Mouse (Mus musculus) monocyte, adult 2 months (primary cell): ENCODE data around the gene Dock6.
"Not testable (repeated sequence)": the region's sequence is repeated elsewhere in the genome, so short reads cannot be mapped to it uniquely, and the experiment has no call there.

Source experiments
- DNase-seq, 2 experiments: peaks; one replicate each; pipeline ENCODE4 v3.0.0; 2022; ENCODE audit warnings: low spot score in 2 of 2, low read depth in 1 of 2

The Dock6 gene

GRCm38 (mm10) chr9:21816716-21817305 is 35.6 kb downstream of the Dock6 start:
- DNase-seq = no peak

DNA sequence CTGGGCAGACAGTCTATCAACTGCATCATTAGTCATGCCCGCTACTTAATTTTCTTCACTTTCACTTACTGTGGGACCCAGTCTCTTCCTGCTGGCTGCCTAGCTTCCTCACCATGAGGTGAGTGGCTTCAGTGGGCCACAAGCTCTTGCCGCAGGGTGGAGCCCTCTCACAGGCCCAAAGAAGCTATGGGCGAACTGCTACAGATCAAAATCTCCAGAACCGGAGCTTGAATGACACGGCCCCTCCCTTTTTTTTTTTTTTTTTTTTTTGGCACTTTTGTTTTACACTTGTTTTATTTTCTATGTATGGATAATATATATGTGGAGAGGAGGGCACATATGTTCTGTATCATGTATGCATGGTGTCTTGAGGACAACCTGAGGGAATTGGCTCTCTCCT is 41.3 kb downstream of the Dock6 start:
- no peak for DNase-seq

DNA sequence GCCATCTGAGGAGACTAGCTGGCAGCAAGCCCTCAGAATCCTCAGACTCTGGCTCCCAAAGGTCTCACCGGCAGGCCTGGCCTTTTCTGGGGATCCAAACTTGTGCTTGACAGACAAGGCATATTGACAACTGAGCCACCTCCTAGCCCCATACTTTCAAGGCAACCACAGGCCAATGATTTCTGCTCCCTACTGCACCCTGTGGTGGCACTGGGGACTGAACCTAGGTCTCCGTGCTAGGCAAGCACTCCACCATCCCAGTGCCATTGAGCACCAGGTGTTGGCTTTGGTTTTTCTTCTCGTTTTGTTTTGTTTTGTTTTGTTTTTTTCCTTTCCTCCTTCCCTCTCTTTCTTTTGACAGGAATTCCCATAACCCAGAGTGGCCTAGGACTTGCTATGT is 43.9 kb downstream of the Dock6 start:
- no peak for DNase-seq

DNA sequence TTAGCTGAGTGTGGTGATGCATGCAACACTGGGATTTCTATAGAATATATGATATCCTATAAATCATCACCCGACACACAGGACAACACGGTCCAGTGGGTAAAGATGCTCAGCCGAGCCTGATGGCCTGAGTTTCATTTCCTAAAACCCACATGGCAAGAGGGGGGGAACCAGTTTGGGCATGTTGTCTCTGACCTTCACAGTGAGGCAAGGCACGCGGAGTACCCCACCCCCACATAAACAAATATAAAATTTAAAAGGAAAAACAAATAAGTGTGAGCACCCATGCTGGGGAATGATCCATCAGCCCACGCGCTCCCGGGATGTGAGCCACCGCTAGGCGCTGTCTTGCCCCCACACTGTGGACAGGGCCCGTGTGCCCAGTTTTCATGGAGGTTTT is 45.5 kb downstream of the Dock6 start:
- no peak for DNase-seq

DNA sequence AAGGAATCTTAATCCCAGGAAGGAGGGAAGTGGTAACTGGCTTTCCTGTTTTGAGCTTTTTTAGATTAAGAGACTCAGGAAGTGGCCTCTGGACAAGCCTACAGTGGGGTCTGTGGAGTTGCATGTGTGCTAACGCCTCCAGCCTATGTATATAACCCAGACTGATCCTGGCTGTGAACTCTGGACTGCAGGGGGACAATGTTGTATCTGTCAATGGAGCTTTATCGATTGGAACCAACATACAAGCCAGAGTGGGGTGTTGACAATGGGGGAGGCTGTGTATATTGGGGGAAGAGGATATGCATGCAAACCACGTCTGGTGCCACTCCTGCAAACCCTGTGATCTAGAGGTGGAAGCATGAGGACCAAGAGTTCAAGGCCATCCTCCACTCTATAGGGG is 46.1 kb downstream of the Dock6 start:
- no peak for DNase-seq

DNA sequence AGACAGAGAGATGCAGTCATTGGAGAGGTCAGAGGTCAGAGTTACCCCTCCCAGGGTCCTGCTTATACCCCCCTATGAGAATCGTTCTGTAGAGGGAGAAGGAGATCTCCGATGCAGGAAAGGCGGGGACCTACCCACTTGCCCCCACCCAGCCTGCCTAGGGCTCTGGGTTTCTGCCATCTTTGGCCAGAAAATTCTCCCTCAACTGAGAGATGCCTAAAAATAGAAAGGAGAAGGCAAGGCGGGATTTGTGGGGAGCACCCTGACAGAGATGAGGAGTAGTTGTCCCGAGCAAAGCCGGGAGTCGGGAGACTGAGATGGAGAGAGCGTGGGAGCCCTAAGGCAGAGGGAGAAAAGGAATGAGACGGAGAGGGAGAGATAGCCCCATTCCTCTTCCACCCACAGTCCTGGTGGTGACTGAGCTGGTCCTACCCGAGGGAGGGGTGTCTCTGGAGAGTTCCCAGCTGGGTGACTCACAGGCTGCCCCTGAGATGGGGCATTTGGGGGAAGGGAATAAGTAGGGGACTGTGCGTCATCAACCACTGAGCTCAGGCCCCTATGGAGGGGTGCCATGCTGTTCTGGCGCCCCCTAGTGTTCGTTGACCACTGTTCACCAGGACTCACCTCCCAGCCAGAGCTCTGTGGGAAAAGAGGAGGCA is 48.3 kb downstream of the Dock6 start:
- peak; percentile 33 to 51 for DNase-seq

DNA sequence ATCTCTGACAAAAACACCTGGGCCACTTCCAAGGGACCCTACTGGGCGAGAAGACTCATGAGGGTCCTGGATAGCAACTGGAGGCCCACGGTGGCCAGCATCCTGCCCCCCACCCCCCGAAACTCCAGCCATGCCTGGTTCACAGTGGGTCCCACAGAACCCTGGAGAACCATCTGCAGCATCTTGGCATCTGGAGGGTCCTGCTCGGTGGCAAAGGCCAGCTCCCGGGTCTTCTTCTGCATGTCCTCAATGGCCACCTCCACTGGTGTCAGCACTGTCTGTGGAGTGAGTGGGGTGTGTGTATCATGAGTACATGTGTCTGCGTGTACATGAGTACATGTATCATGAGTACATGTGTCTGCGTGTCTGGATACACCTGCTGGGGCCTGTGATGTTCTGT is 50.8 kb downstream of the Dock6 start:
- DNase-seq = no peak

DNA sequence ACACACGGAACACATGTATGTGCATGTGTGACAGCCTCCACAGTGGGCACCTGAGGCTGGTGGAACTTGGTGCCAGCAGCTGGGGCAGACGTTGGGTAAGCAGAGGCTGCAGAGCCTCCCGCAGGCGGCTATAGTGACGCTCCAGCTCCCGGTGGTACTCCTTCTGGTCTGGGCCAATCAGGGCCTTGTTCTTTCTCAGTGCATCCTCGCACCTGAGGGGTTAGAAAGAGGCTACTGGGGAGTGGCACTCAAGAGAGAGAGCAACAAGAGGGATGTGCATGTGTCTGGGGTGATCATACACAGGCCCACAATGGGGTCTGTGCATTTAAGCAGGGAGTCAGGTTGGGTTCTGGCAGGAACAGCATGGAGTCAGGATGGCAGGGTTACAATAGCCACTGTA is 51.3 kb downstream of the Dock6 start:
- DNase-seq = no peak

DNA sequence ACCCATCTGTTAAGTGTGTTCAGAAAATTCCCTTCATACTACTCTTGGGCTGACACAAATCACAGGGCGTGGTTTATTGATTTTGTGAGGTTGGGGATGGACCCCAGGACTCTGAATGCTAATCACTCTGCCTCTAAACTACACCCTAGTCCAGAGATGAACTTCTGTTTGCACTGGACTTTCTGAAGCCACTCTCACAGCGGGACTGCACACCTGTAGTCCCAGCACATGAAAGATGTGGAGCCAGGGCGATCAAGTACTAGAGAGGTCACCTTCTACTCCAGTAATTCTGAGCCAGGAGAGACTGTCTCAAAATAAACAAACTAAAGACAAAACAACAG is 53.5 kb downstream of the Dock6 start:
- DNase-seq = no peak

DNA sequence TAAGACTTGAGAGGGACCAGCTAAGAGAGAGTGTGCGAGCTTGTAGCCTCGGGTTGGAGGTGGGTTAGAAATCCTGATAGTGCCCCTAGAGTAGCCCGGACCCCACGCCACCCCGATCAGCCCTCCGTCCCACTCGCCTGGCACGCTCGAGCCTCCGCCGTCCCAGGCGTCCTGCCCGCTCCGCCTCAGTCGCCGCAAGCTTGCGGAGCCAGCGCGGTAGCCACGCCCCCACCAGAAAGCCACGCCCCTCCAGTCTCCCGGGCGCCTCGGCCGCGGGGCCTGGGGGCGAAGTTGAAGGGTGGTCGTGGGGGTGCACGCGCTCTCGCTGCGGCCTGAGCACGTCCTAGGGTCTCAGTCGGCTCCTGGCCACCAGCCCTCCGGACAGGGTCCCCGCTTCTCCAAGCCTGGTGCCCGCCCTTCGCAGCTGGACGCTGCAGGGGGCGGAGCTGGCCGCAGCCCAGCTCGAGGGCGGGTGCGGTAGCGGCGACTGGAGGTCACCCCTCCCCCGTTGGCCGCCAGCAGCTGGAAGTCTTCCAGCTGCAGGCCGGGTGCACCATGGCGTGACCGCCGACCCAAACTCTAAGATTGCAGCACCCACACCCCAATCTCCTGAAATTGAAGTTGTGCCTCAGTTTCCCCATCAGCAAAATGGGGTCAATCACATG is 54.0 kb downstream of the Dock6 start, which contains the start of gene Kank2:
Gene Kank2 (minus strand): TSS at position 400 of the 665 bp plus-strand sequence.
- peak; percentile 28 to 73 for DNase-seq

DNA sequence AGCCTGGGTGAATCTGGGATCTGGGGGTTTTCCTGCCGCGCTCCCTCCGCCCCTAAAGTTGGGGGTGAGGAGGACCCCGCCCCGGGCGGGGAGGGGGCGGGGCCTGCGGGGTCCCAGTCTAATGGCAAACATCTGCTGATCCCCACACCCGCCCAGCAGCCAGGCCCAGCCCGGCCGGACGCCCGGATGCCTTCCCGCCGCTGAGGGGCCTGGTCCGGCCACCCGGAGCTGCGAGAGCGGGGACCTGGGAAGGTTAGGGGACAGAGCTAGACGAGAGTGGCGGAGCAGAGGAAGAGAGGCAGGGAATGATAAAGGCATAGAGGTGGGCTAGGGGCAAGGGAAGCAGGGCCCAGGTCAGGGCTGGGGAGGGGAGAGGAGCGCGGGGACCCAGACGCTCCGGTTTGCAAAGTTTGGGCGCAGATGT is 54.5 kb downstream of the Dock6 start:
- DNase-seq = no peak

GRCm38 (mm10) chr9:21796919-21797318 is 55.5 kb downstream of the Dock6 start:
- DNase-seq = no peak

GRCm38 (mm10) chr9:21796259-21796658 is 56.2 kb downstream of the Dock6 start:
- no peak for DNase-seq

GRCm38 (mm10) chr9:21795579-21795978 is 56.9 kb downstream of the Dock6 start:
- DNase-seq = no peak

- DNase-seq = no peak
Observed at GRCm38 (mm10) chr9:21794925-21795324, 57.5 kb downstream of the Dock6 start.

DNA sequence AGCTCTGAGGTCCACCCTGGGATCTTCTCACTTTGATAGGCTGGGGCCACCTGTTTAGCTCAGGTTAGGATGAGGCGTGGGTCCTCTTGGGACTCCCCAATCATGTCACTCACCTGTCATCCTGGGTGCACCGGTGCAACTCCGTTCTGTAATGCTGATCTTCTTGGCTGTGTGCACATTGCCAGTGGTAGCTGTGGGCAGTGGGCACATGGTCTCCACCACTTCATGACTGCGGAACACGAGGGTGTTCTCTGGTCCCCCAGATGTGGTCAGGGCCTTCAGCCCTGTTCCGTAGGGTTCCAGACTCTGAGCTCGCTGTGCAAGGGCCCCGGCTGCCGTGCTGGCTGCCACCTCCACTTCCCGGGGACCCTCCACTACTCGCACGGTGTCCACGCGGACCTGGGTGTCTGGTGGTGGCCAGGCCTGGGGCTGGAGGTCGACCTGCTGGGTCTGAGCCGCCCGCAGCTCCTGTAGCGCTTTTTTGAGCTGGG is 58.0 kb downstream of the Dock6 start:
- no peak for DNase-seq

DNA sequence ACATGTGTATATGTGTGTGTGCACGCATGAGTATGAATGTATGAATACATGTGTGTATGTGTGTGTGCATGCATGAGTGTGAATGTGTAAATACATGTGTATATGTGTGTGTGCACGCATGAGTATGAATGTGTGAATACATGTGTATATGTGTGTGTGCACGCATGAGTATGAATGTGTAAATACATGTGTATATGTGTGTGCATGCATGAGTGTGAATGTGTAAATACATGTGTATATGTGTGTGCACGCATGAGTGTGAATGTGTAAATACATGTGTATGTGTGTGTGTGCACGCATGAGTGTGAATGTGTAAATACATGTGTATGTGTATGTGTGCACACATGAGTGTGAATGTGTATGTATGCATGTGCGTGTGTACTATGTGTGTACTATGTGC is 58.9 kb downstream of the Dock6 start:
- DNase-seq = not testable (repeated sequence)

DNA sequence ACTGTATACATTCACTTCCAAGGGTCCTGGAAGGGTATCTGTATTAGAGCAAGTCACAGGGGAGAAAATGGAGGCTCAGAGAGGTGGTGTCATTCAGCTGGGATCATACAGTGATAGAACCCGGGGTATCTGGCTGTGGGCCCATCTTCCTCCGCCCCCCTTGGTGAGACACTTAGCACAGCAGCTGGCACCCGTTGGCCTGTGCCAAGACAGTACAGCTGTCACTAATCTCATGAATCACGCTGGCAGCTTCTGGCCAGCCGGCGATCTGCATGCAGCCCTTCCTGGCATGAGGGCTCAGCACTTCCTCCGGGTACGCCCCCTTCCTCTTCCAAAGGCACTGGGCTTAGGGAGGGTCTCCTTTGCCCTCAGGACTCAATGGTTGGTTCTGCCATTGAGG is 59.8 kb downstream of the Dock6 start:
- DNase-seq = no peak

- DNase-seq = no peak
Observed at GRCm38 (mm10) chr9:21791861-21792260, 60.6 kb downstream of the Dock6 start.

DNA sequence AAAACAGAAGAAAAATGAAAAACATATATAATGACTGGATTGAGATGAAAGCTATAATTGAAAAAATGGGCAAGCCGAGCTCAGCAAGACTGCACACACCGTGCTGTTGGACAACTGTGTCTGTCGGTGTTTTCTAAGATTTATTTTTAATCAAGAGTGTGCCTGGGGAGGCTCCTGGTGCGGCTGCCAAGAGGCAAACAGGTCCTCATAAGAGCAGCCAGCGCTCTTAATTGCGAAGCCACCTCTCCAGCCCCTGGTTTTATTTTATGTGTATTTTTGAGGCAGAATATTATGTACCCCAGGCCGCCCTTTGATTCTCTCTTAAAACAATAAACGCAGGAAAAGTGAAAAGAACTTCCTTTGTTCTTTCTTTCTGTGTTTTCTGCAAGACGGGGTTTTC is 64.2 kb downstream of the Dock6 start:
- no peak for DNase-seq

- no peak for DNase-seq
Observed at GRCm38 (mm10) chr9:21787654-21788053, 64.8 kb downstream of the Dock6 start.

DNA sequence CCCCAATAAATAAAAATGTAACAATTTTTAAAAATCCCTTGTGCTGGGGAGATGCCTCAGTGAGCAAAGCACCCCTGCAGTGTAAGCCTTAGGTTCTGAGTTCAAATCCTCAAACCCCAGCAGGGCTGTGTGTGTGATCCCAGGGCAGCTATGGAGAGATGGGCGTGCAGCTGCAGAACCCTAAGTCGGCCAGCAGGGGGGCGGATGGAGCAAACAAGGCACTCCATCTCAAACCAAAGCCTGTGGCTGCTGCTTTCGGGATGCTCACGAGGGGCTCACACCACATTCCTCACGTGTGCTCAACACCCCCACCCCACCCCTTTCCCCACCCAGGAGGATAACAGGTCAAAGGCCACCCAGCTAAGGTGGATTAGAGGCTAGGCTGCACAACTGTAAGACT is 65.5 kb downstream of the Dock6 start:
- DNase-seq = peak in 1 of 2 experiments; percentile 18
